Mouse (Mus musculus): ENCODE measurements around the gene Lyg2. TPM values are rescaled to one million over a fixed set of nuclear protein-coding genes. Genes with fewer than 3 reads are reported as not detected.

Lyg2 gene
- polyA plus RNA-seq, 1 experiment from 2014 or later, result not detected

Other genes with a start within 250 kb of the Lyg2 start
- gene 2010300C02Rik, start 196.4 kb downstream of the Lyg2 start, polyA plus RNA-seq (2014; fragmentation: Nextera tagmentation; extraction: Ambion mirVana), result 2.6 and 3.5 TPM in 2 replicates
- gene Tsga10, start 50.1 kb downstream of the Lyg2 start, polyA plus RNA-seq (2014; fragmentation: Nextera tagmentation; extraction: Ambion mirVana), result 16.7 and 19.4 TPM in 2 replicates
- 8.4 and 8.9 TPM in 2 replicates for gene Lipt1, start 44.8 kb downstream of the Lyg2 start, polyA plus RNA-seq (2014; fragmentation: Nextera tagmentation; extraction: Ambion mirVana)
- gene Mitd1, start 26.1 kb downstream of the Lyg2 start, polyA plus RNA-seq (2014; fragmentation: Nextera tagmentation; extraction: Ambion mirVana), result 12.3 and 17.3 TPM in 2 replicates
- gene Mrpl30, start 26.0 kb downstream of the Lyg2 start, polyA plus RNA-seq (2014; fragmentation: Nextera tagmentation; extraction: Ambion mirVana), result 286 and 291 TPM in 2 replicates
- gene Lyg1, start 41.3 kb upstream of the Lyg2 start, polyA plus RNA-seq (2014; fragmentation: Nextera tagmentation; extraction: Ambion mirVana), result not detected in 2 replicates
- gene Txndc9, start 81.4 kb upstream of the Lyg2 start, polyA plus RNA-seq (2014; fragmentation: Nextera tagmentation; extraction: Ambion mirVana), result 147 and 162 TPM in 2 replicates
- 22.8 and 22.9 TPM in 2 replicates for gene Eif5b, start 81.5 kb upstream of the Lyg2 start, polyA plus RNA-seq (2014; fragmentation: Nextera tagmentation; extraction: Ambion mirVana)
- gene Rev1, start 213.3 kb upstream of the Lyg2 start, polyA plus RNA-seq (2014; fragmentation: Nextera tagmentation; extraction: Ambion mirVana), result 35.4 and 42.9 TPM in 2 replicates

Measured in neural tube, embryonic 14.5 days (tissue).